ENCODE assay signal across 10 mouse cellular contexts in the genomic region with DNA sequence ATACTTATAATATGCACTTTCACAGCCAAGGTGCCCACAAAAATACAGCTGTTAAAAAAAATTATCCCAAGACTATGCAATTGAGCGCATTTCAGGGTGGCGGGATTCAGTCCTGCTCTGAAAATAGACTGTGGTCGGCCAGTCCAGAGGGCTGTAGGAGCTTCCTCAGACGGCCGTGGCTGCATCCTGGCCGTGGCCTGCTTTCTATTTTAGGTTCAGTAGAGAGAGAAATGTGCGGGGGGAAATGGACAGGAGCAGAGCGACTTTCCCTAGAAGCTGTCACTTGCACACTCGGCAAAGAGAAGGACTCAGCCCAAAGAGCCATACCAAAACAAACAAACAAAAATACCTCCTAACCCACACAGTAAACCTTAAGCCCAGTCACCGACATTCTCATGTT.
DNase-seq lines count a peak whose midpoint lies in the region; ATAC-seq and TF ChIP-seq lines count a peak whose summit lies in the region.
"Had no signal": no experiment of that assay in that cellular context is flagged by ENCODE, and none has a peak within 500 bp of the region (broad histone marks: within the 10 kb centered on the region; RNA-seq: fewer than 3 reads in every experiment).

No protein-coding gene starts in this region.

- peak overlapping the region; percentile 81 for H3K27ac ChIP-seq in gastrocnemius, adult 2 months
- H3K27ac ChIP-seq: forebrain, embryonic 10.5 days had no signal

- peak overlapping the region; percentile 51 for H3K4me3 ChIP-seq in gastrocnemius, adult 2 months
- H3K4me3 ChIP-seq: forebrain, embryonic 10.5 days had no signal

- no peak for ATAC-seq in megakaryocyte-erythroid progenitor cell, adult 5-6 weeks (replicated peaks; ENCODE audit: low FRiP score, low TSS enrichment, poor library complexity, severe bottlenecking)

- peak; percentile 65 for DNase-seq in gastrocnemius, adult 2 months
- DNase-seq in gastrocnemius, postnatal 4 days (ENCODE audit: low spot score in 2 of 2), result no peak
- DNase-seq in adrenal gland, postnatal 10 days, result peak; percentile 35
- peak; percentile 73 to 81 for DNase-seq in cerebellum, postnatal 25 days
- DNase-seq in heart, postnatal 14 days, result peak; percentile 44 to 48
- DNase-seq in embryo, embryonic 11 days, result no peak
- no peak for DNase-seq in spleen, adult 18-20 months
- DNase-seq: thymus, adult 2 months had no signal

- intact Hi-C loops in gastrocnemius, adult 2 months (cut with DNase I), result loop anchor here (2.0 to 5.0 kb wide), 3 partner anchors 50 to 151 kb away; a partner anchor contains a TSS
- intact Hi-C loops in heart, postnatal 14 days (cut with DNase I), result loop anchor here (5.0 kb wide), 2 partner anchors 51 to 106 kb away; no protein-coding TSS in a partner anchor

- no peak for TF ChIP-seq CTCF in gastrocnemius, adult 2 months (IDR thresholded peaks at IDR 0.05)

Comparison
In these comparisons a context has a peak if more than half of its experiments do, and no peak if none do; other contexts are left out.
1. DNase-seq: peak in gastrocnemius, adult 2 months (single experiment), adrenal gland, postnatal 10 days (single experiment), cerebellum, postnatal 25 days (2 of 2) and heart, postnatal 14 days (2 of 2); none in gastrocnemius, postnatal 4 days (0 of 2), embryo, embryonic 11 days (single experiment) and spleen, adult 18-20 months (0 of 2).